Mouse (Mus musculus) kidney, adult 9 months (tissue): ENCODE measurements around the gene Fam189b.

ENCODE experiments used
- DNase-seq: peaks from one replicate; pipeline ENCODE4 v3.0.0; 2022

The Fam189b gene

DNA sequence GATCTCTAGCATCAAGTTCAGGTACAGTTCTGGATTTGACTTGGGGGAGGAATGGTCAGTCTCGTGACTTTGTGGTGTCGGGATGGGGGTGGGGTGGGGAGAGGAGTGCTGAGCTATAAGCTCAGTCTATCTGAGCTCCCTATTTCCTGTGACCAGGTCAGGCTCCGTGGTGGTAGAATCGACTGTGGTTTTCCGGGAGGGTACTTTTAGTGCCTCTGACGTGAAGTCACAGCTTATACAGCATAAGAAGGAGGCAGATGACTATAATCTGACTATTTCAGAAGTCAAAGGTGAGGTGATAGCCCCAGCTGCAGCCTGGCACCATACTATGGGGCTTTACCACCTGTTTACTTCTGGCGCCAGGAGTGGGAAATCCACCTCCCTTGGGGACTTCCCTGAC is 48.4 kb downstream of the Fam189b start:
- no peak for DNase-seq

DNA sequence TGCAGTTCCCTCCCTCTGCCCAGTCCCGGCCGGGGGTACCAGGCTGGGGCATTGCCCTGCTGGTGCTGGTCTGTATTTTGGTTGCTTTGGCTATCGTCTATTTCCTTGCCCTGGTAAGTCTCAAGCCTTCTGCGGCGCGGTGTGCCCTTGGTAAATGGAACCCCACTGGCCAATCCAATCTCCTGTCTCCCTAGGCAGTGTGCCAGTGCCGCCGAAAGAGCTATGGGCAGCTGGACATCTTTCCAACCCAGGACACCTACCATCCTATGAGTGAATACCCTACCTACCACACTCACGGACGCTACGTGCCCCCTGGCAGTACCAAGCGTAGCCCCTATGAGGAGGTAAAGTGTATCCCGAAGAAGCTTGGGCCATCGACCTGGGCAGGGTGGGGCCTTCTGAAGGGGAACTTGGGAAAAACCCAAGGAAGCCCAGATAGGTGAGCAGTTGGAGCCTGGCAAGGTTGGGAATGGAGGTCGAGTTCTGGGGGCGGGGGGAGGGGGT is 48.9 kb downstream of the Fam189b start:
- no peak for DNase-seq

DNA sequence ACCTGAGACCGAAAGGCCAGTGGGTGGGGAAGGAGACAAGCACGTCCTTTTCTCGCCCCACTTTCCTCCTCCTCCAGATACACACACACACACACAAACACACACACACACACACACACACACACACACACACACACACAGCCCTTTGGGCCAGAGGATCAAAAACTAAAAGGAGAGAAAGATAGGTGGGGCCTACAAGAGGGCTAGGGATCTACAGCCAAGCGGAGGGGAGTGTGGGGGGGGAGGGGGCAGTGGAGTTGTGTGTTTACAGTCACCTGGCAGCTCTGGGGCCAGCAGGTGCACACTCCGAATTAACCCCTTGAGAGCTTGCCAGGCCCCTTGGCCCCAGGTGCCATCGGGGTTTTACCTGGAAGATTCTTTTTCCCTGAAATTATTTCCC is 49.7 kb downstream of the Fam189b start:
- DNase-seq: no peak

- DNase-seq: no peak
Measured at GRCm38 (mm10) chr3:89233562-89234110, 50.7 kb downstream of the Fam189b start.

GRCm38 (mm10) chr3:89236516-89236915 is 53.6 kb downstream of the Fam189b start:
- DNase-seq: no peak

- DNase-seq: no peak
Measured at GRCm38 (mm10) chr3:89237682-89238081, 54.7 kb downstream of the Fam189b start.

DNA sequence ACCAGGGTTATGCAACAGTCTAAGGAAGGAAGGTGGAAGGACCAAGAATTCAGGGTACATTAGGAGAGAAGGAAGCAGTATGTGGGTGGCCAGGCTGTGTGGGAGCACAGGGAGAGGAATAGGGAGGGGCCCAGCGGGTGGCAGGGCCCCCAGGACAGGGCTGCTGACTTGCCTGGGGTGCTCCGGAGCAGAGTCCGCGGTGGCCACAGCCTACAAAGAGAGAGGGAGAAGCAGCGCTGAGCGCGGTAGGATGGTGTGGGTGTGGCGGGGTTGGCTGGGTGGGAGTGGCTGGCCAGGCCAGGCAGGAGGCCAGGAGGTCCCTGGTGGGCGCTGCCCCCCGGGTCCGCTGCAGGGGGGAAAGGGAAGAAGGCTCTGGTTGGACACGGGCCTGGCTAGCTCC is 55.6 kb downstream of the Fam189b start:
- no peak for DNase-seq
